Mouse (Mus musculus) megakaryocyte, embryonic 14.5 days (primary cell): ENCODE data around the gene Pitpnm3.

Source experiments
- FLI1 ChIP-seq: IDR thresholded peaks from 2 replicates; pipeline ENCODE4 v1.6.1; 2012; ENCODE audit warnings: low read length, inconsistent platforms, mixed read lengths
- GATA1 ChIP-seq: IDR thresholded peaks from 3 replicates; pipeline ENCODE4 v1.6.1; 2012; ENCODE audit warnings: mixed read lengths, low read length, inconsistent platforms, borderline replicate concordance

- TF ChIP-seq GATA1 = no peak
- TF ChIP-seq FLI1 = no peak
Measured at GRCm38 (mm10) chr11:72099181-72099580, 36.4 kb downstream of the Pitpnm3 start.
